Mouse (Mus musculus): ENCODE data around the gene Neu3. TPM values are rescaled to one million over a fixed set of nuclear protein-coding genes. Genes with fewer than 3 reads are reported as not detected.

Neu3 gene
- polyA plus RNA-seq, 1 experiment from 2014 or later = 1.2 TPM

DNA sequence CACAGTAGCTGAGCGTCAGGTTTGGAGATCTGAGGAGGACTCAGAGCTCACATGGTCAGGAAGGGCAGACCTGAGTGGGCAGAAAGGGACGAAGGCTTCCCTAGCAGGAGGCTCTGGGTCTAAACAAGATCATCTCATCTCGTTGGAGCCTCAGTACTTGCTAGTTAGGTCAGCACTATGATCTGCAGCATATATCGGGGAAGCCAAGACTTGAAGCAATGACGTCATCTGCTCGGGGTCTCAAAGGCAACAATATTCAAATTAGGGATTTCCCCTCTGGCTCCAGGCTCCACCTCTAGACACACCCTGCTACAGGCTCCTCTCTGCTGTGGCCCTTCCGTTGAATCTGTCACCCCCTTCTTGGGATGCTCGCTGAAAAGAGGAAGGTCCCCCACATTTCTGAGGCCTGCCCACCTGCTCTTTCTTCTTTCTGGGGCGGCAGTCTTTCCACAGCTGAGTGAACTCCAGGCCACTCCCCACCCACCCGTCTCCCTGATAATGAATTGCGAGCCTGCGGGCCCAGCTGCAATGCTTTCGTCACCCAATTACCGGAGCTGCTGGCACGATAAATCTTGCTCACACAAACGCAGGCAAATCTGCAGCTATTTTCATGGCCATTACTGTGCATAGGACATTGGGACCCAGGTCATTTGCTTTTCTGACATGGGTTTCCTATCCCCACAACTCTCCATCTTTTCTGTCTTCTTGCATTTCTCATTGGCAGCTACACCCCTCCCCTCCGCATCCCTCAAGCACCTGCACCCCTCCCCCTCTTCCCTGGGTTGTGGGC is 32.8 kb downstream of the Neu3 start:
- no peaks in the 10 kb centered on the region for H3K9me3 ChIP-seq (ENCODE audit: control insufficient read depth, low read length)
- H3K27ac ChIP-seq (ENCODE audit: low read depth, low read length) = no peak overlapping the region
- H3K27me3 ChIP-seq (ENCODE audit: control insufficient read depth, insufficient read depth, low read length) = peaks cover 2% of the 10 kb centered on the region; the same call in 1 of the 2 replicates
- peak overlapping the region; percentile 39 for H3K4me2 ChIP-seq (ENCODE audit: low read depth, low read length, severe bottlenecking)
- H3K9ac ChIP-seq (ENCODE audit: low read length) = no peak overlapping the region
- WGBS = 12% methylated on average over 17 of the region's 17 CpGs
- peak; percentile 58 for DNase-seq (ENCODE audit: low spot score)
- ATAC-seq (replicated peaks; ENCODE audit: low FRiP score) = peak; percentile 76
- H3K36me3 ChIP-seq (ENCODE audit: control insufficient read depth, insufficient read depth, low read length) = no peaks in the 10 kb centered on the region
- H3K4me1 ChIP-seq (replicated peaks; ENCODE audit: control insufficient read depth, insufficient read depth, low read length) = no peaks in the 10 kb centered on the region
- H3K4me3 ChIP-seq (ENCODE audit: low read depth, low read length) = peak overlapping the region; percentile 9; the same call in 1 of the 2 replicates

DNA sequence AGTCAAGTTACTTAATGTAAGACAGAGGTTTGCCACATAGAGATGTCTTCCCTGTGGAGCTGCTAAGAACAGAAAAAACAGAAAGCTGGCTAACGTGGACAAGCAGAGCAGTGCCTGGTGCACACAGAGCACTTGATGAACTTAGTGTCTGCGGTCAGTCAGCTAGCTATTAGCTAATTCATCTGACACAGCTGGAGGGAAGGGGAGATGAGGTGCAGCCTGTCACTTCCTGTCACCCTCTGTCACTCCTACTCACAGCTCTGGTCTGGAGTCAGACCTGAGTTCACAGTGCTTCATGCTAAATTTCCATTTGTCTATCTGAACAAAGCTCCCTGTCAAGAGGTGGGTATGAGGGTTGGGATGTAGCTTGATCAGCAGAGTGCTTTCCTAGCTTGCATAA is 34.1 kb downstream of the Neu3 start:
- no peaks in the 10 kb centered on the region for H3K36me3 ChIP-seq (ENCODE audit: control insufficient read depth, insufficient read depth, low read length)
- H3K4me1 ChIP-seq (replicated peaks; ENCODE audit: control insufficient read depth, insufficient read depth, low read length) = no peaks in the 10 kb centered on the region
- no peak overlapping the region for H3K4me3 ChIP-seq (ENCODE audit: low read depth, low read length)
- peaks cover 2% of the 10 kb centered on the region; the same call in 1 of the 2 replicates for H3K27me3 ChIP-seq (ENCODE audit: control insufficient read depth, insufficient read depth, low read length)
- no peak overlapping the region for H3K4me2 ChIP-seq (ENCODE audit: low read depth, low read length, severe bottlenecking)
- 69% methylated on average over 2 of the region's 2 CpGs for WGBS
- ATAC-seq (replicated peaks; ENCODE audit: low FRiP score) (no peak), DNase-seq (ENCODE audit: low spot score) (no peak)
- H3K9ac ChIP-seq (ENCODE audit: low read length) = no peak overlapping the region
- no peaks in the 10 kb centered on the region for H3K9me3 ChIP-seq (ENCODE audit: control insufficient read depth, low read length)
- no peak overlapping the region for H3K27ac ChIP-seq (ENCODE audit: low read depth, low read length)

- no peak overlapping the region for H3K4me3 ChIP-seq (ENCODE audit: low read depth, low read length)
- H3K4me2 ChIP-seq (ENCODE audit: low read depth, low read length, severe bottlenecking) = no peak overlapping the region
- H3K27me3 ChIP-seq (ENCODE audit: control insufficient read depth, insufficient read depth, low read length) = no peaks in the 10 kb centered on the region
- WGBS = 89% methylated on average over 10 of the region's 10 CpGs
- no peaks in the 10 kb centered on the region for H3K4me1 ChIP-seq (replicated peaks; ENCODE audit: control insufficient read depth, insufficient read depth, low read length)
- H3K36me3 ChIP-seq (ENCODE audit: control insufficient read depth, insufficient read depth, low read length) = no peaks in the 10 kb centered on the region
- DNase-seq (ENCODE audit: low spot score) (no peak), ATAC-seq (replicated peaks; ENCODE audit: low FRiP score) (no peak)
- H3K9ac ChIP-seq (ENCODE audit: low read length) = no peak overlapping the region
- no peak overlapping the region for H3K27ac ChIP-seq (ENCODE audit: low read depth, low read length)
- H3K9me3 ChIP-seq (ENCODE audit: control insufficient read depth, low read length) = no peaks in the 10 kb centered on the region
Measured at GRCm38 (mm10) chr7:99790816-99791215, 37.4 kb downstream of the Neu3 start.

DNA sequence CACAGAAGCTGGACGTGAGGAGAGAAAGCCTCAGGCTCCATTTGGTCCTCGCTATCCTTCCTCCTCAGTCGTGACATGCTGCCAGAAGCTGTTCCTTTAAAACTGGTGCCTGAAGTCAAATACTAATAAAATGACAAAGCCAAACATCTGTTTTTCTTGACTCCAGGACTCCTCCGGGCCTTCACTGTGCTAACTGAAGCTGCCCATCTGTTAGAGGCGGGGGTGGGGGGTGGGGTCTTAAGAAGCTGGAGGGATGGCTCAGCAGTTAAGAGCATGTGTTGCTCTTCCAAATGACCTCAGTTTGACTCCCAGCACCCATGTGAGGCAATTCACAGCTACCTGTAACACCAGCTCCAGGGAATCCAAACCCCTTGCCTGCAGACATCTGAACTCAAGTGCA is 39.7 kb downstream of the Neu3 start:
- ATAC-seq (replicated peaks; ENCODE audit: low FRiP score) (no peak), DNase-seq (ENCODE audit: low spot score) (no peak)
- Histone ChIP-seq H3K9ac (ENCODE audit: low read length) (no peak overlapping the region), H3K9me3 (ENCODE audit: control insufficient read depth, low read length) (no peaks in the 10 kb centered on the region), H3K4me3 (ENCODE audit: low read depth, low read length) (no peak overlapping the region), H3K36me3 (ENCODE audit: control insufficient read depth, insufficient read depth, low read length) (no peaks in the 10 kb centered on the region), H3K4me1 (replicated peaks; ENCODE audit: control insufficient read depth, insufficient read depth, low read length) (no peaks in the 10 kb centered on the region), H3K27me3 (ENCODE audit: control insufficient read depth, insufficient read depth, low read length) (no peaks in the 10 kb centered on the region), H3K27ac (ENCODE audit: low read depth, low read length) (no peak overlapping the region), H3K4me2 (ENCODE audit: low read depth, low read length, severe bottlenecking) (no peak overlapping the region)
- 58% methylated on average over 5 of the region's 5 CpGs for WGBS

DNA sequence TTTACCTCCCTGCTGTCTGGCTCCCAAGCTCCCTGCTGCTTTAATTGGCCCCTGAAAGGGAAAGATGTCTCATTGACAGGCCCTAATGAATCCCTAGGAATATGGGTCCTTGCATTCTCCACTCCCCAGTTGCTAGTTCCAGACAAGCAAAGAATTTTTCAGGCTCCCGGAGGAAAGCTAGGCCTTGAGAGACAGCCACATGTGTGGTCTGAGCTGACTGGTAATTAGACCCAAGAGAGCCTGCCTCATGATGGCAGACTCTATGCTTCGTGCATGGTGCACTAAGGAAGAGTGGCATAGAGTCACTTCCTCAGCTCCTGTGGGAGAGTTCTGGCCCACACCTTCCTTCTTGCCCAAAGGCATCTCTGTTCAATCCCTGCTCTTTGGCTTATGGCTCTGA is 40.3 kb downstream of the Neu3 start:
- 55% methylated on average over 2 of the region's 2 CpGs for WGBS
- no peaks in the 10 kb centered on the region for H3K9me3 ChIP-seq (ENCODE audit: control insufficient read depth, low read length)
- ATAC-seq (replicated peaks; ENCODE audit: low FRiP score) (no peak), DNase-seq (ENCODE audit: low spot score) (no peak)
- H3K27ac ChIP-seq (ENCODE audit: low read depth, low read length) = no peak overlapping the region
- no peaks in the 10 kb centered on the region for H3K27me3 ChIP-seq (ENCODE audit: control insufficient read depth, insufficient read depth, low read length)
- H3K9ac ChIP-seq (ENCODE audit: low read length) = no peak overlapping the region
- no peaks in the 10 kb centered on the region for H3K36me3 ChIP-seq (ENCODE audit: control insufficient read depth, insufficient read depth, low read length)
- no peak overlapping the region for H3K4me2 ChIP-seq (ENCODE audit: low read depth, low read length, severe bottlenecking)
- H3K4me1 ChIP-seq (replicated peaks; ENCODE audit: control insufficient read depth, insufficient read depth, low read length) = no peaks in the 10 kb centered on the region
- H3K4me3 ChIP-seq (ENCODE audit: low read depth, low read length) = no peak overlapping the region

DNA sequence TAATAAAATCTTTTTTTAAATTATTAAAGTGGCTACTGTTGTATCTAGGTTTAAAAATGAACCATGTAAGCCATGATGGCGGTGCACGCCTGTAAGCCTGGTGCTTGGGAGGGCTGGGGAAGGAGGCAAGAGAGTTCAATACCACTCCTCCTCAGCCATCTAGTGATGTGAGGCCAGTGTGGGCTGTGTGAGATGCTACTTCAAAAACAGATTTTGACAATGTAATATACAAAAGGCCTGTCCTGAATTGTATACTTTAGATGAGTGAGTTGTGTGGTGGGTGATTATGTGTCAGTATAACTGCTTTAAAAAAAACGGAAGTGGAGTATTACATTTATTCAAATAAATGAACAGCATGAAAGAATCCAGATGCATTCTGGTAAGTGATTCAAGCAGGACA is 41.4 kb downstream of the Neu3 start:
- 76% methylated on average over 3 of the region's 3 CpGs for WGBS
- DNase-seq (ENCODE audit: low spot score) (no peak), ATAC-seq (replicated peaks; ENCODE audit: low FRiP score) (no peak)

GRCm38 (mm10) chr7:99785553-99785952 is 42.7 kb downstream of the Neu3 start:
- no peaks in the 10 kb centered on the region for H3K4me1 ChIP-seq (replicated peaks; ENCODE audit: control insufficient read depth, insufficient read depth, low read length)
- no peak overlapping the region for H3K4me3 ChIP-seq (ENCODE audit: low read depth, low read length)
- ATAC-seq (replicated peaks; ENCODE audit: low FRiP score) = no peak
- H3K27me3 ChIP-seq (ENCODE audit: control insufficient read depth, insufficient read depth, low read length) = no peaks in the 10 kb centered on the region
- H3K9ac ChIP-seq (ENCODE audit: low read length) = no peak overlapping the region
- no peak for DNase-seq (ENCODE audit: low spot score)
- no peak overlapping the region for H3K4me2 ChIP-seq (ENCODE audit: low read depth, low read length, severe bottlenecking)
- no peaks in the 10 kb centered on the region for H3K9me3 ChIP-seq (ENCODE audit: control insufficient read depth, low read length)
- 84% methylated on average over 3 of the region's 3 CpGs for WGBS
- no peak overlapping the region for H3K27ac ChIP-seq (ENCODE audit: low read depth, low read length)
- H3K36me3 ChIP-seq (ENCODE audit: control insufficient read depth, insufficient read depth, low read length) = no peaks in the 10 kb centered on the region

More for the DNA sequence above, 41.4 kb downstream of the Neu3 start:
- H3K9ac ChIP-seq (ENCODE audit: low read length) = no peak overlapping the region
- H3K27me3 ChIP-seq (ENCODE audit: control insufficient read depth, insufficient read depth, low read length) = no peaks in the 10 kb centered on the region
- H3K27ac ChIP-seq (ENCODE audit: low read depth, low read length) = no peak overlapping the region
- H3K4me1 ChIP-seq (replicated peaks; ENCODE audit: control insufficient read depth, insufficient read depth, low read length) = no peaks in the 10 kb centered on the region
- H3K36me3 ChIP-seq (ENCODE audit: control insufficient read depth, insufficient read depth, low read length) = no peaks in the 10 kb centered on the region
- H3K4me3 ChIP-seq (ENCODE audit: low read depth, low read length) = no peak overlapping the region
- no peak overlapping the region for H3K4me2 ChIP-seq (ENCODE audit: low read depth, low read length, severe bottlenecking)
- no peaks in the 10 kb centered on the region for H3K9me3 ChIP-seq (ENCODE audit: control insufficient read depth, low read length)

- Histone ChIP-seq H3K27ac (ENCODE audit: low read depth, low read length) (no peak overlapping the region), H3K9me3 (ENCODE audit: control insufficient read depth, low read length) (no peaks in the 10 kb centered on the region), H3K36me3 (ENCODE audit: control insufficient read depth, insufficient read depth, low read length) (no peaks in the 10 kb centered on the region), H3K4me2 (ENCODE audit: low read depth, low read length, severe bottlenecking) (no peak overlapping the region), H3K9ac (ENCODE audit: low read length) (no peak overlapping the region), H3K4me1 (replicated peaks; ENCODE audit: control insufficient read depth, insufficient read depth, low read length) (no peaks in the 10 kb centered on the region), H3K27me3 (ENCODE audit: control insufficient read depth, insufficient read depth, low read length) (no peaks in the 10 kb centered on the region), H3K4me3 (ENCODE audit: low read depth, low read length) (no peak overlapping the region)
- no peak for DNase-seq (ENCODE audit: low spot score)
- ATAC-seq (replicated peaks; ENCODE audit: low FRiP score) = no peak
- 91% methylated on average over 7 of the region's 7 CpGs for WGBS
Measured at GRCm38 (mm10) chr7:99783421-99783820, 44.8 kb downstream of the Neu3 start.

GRCm38 (mm10) chr7:99781916-99782315 is 46.3 kb downstream of the Neu3 start:
- ATAC-seq (replicated peaks; ENCODE audit: low FRiP score) = no peak
- H3K4me3 ChIP-seq (ENCODE audit: low read depth, low read length) = no peak overlapping the region
- no peaks in the 10 kb centered on the region for H3K4me1 ChIP-seq (replicated peaks; ENCODE audit: control insufficient read depth, insufficient read depth, low read length)
- no peaks in the 10 kb centered on the region for H3K27me3 ChIP-seq (ENCODE audit: control insufficient read depth, insufficient read depth, low read length)
- H3K9ac ChIP-seq (ENCODE audit: low read length) = no peak overlapping the region
- H3K9me3 ChIP-seq (ENCODE audit: control insufficient read depth, low read length) = no peaks in the 10 kb centered on the region
- H3K27ac ChIP-seq (ENCODE audit: low read depth, low read length) = no peak overlapping the region
- WGBS = 83% methylated on average over 2 of the region's 2 CpGs
- H3K36me3 ChIP-seq (ENCODE audit: control insufficient read depth, insufficient read depth, low read length) = no peaks in the 10 kb centered on the region
- no peak overlapping the region for H3K4me2 ChIP-seq (ENCODE audit: low read depth, low read length, severe bottlenecking)
- no peak for DNase-seq (ENCODE audit: low spot score)

All from forebrain, embryonic 11.5 days (tissue).